Mouse (Mus musculus) midbrain, embryonic 14.5 days (tissue): ENCODE data around the gene Ube2u. TPM values are rescaled to one million over a fixed set of nuclear protein-coding genes. Genes with fewer than 3 reads are reported as not detected.
"Not testable (repeated sequence)": the region's sequence is repeated elsewhere in the genome, so short reads cannot be mapped to it uniquely, and the experiment has no call there.

Source experiments
- ATAC-seq: fragments of 200-750 bp; cut with Nextera tagmentation; 2 replicates; pipeline ENCODE4 v1.8.0; 2017; ENCODE audit warnings: moderate number of reproducible peaks, moderate library complexity; ENCODE audit not compliant: low FRiP score, low TSS enrichment
- DNase-seq: peaks from one replicate; pipeline ENCODE4 v3.0.0-alpha.2; 2015
- H3K27ac ChIP-seq: fragments of 300-500 bp; sonication (generic); replicated peaks from 2 replicates; pipeline ENCODE4 v1.5.1; 2014; ENCODE audit warnings: mild to moderate bottlenecking, low read depth, low read length, moderate library complexity
- H3K27me3 ChIP-seq: fragments of 300-500 bp; sonication (generic); 2 replicates; pipeline ENCODE4 v1.6.1; 2014; ENCODE audit warnings: low read length, control low read depth, mixed read lengths; ENCODE audit not compliant: control insufficient read depth, insufficient read depth
- H3K36me3 ChIP-seq: fragments of 300-500 bp; sonication (generic); 2 replicates; pipeline ENCODE4 v1.6.1; 2014; ENCODE audit warnings: low read length, control low read depth; ENCODE audit not compliant: control insufficient read depth, insufficient read depth
- H3K4me1 ChIP-seq: fragments of 300-500 bp; sonication (generic); 2 replicates; pipeline ENCODE4 v1.6.1; 2014; ENCODE audit warnings: mild to moderate bottlenecking, antibody characterized with exemption, low read length, control low read depth; ENCODE audit not compliant: control insufficient read depth, insufficient read depth
- H3K4me2 ChIP-seq: fragments of 300-500 bp; sonication (generic); 2 replicates; pipeline ENCODE4 v1.6.1; 2014; ENCODE audit warnings: mild to moderate bottlenecking, low read length, moderate library complexity
- H3K4me3 ChIP-seq: fragments of 300-500 bp; sonication (generic); replicated peaks from 2 replicates; pipeline ENCODE4 v1.5.1; 2014; ENCODE audit warnings: low read depth, low read length
- H3K9ac ChIP-seq: fragments of 300-500 bp; sonication (generic); replicated peaks from 2 replicates; pipeline ENCODE4 v1.6.1; 2014; ENCODE audit warnings: mild to moderate bottlenecking, low read length, moderate library complexity
- H3K9me3 ChIP-seq: fragments of 300-500 bp; sonication (generic); 2 replicates; pipeline ENCODE4 v1.6.1; 2016; ENCODE audit warnings: low read length, control low read depth, mixed read lengths; ENCODE audit not compliant: control insufficient read depth
- WGBS: fragments of 180-500 bp; shearing (Covaris S2); extraction: QIAGEN DNeasy Blood & Tissue Kit; methylation state at CpG from one replicate; pipeline ENCODE4 v1.1.7; 2014; 5-methylcytosine and 5-hydroxymethylcytosine counted together
- polyA plus RNA-seq: library from polyadenylated mRNA; unstranded; fragments of >200 nt; fragmentation: Nextera tagmentation; extraction: Ambion mirVana; gene quantifications from 2 replicates; pipeline ENCODE4 v1.2.1, GENCODE M21; 2014

Ube2u gene
- polyA plus RNA-seq, 1 experiment from 2014 or later = 0.36 TPM

DNA sequence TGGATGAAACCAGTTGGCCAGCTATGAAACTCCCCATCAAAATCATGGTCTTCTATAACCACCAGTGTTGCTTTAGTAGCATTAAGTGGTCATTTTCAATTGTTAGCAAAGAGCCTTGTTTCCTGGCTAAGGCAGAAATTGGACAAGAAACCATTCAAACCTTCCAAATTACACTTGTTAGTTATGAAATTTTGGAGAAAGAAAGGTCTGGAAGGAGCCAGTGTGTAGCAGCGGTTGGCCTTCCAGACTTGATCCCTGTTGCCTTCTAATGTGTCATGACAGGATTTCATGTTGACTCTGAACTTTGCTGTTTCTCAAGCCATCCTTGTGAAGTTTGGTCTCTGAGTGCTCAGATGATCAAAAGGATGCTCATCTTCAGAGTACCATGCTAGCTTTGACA is 17.9 kb downstream of the Ube2u start:
- no peak overlapping the region for H3K4me2 ChIP-seq
- H3K27ac ChIP-seq = no peak overlapping the region
- H3K4me3 ChIP-seq = no peak overlapping the region
- H3K4me1 ChIP-seq = no peaks in the 10 kb centered on the region
- WGBS = 96% methylated on average over 1 of the region's 1 CpGs
- ATAC-seq = no peak
- H3K36me3 ChIP-seq = no peaks in the 10 kb centered on the region
- no peaks in the 10 kb centered on the region for H3K27me3 ChIP-seq
- DNase-seq = no peak
- H3K9me3 ChIP-seq = no peaks in the 10 kb centered on the region
- H3K9ac ChIP-seq = no peak overlapping the region

DNA sequence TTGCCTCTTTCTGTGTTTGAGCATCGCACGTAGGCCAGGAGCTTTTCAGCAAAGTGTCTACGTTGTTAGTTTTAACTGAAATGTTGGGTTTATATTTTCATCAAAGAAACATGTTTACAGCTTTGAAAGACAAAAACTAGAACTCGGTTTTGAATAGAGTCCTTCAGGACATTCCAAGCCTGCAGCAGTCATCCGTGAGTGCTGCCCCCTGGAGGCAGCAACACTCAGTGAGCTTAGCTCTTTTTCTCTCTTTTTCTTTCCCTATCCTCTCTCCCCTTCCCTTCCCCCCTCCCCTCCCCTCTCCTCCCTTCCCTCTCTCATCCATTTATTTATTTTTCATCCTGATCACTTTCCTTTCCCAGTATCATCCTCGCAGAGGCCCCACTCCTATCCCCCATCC is 19.5 kb downstream of the Ube2u start:
- Histone ChIP-seq H3K4me2 (no peak overlapping the region), H3K36me3 (no peaks in the 10 kb centered on the region), H3K9me3 (no peaks in the 10 kb centered on the region), H3K9ac (no peak overlapping the region), H3K4me1 (no peaks in the 10 kb centered on the region), H3K27ac (no peak overlapping the region), H3K4me3 (no peak overlapping the region), H3K27me3 (no peaks in the 10 kb centered on the region)
- ATAC-seq (no peak), DNase-seq (peak; percentile 14)
- 61% methylated on average over 6 of the region's 6 CpGs for WGBS

DNA sequence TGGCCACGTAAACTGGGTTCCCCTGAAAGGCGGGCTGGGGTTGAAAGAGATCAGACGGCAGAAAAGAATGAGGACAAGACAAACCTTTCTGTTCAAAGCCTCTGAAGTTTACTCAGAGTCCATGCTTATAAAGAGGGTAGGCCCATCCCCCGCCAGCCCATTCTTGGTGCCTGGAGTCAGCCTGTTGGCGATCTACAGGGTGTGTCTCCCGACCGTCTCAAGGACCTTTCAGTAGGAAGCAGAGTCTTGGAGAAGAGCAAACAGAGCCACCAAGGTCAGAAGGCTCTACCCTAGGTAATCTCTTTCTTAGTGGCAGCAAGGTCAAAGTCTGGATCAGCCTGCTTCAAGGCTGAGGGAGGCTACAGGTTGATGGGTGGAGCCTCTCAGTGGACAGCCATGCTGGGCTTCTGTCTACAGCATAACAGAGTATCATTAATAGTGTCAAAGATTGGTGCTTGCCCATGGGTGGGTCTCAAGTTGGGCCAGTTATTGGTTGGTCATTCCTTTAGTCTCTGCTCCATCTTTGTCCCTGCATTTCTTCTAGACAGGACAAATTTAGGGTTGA is 20.5 kb downstream of the Ube2u start:
- not testable (repeated sequence) for H3K4me2 ChIP-seq, H3K27ac ChIP-seq, H3K9me3 ChIP-seq, H3K4me1 ChIP-seq, ATAC-seq, H3K36me3 ChIP-seq, H3K27me3 ChIP-seq, DNase-seq, H3K9ac ChIP-seq, H3K4me3 ChIP-seq
- 87% methylated on average over 7 of the region's 7 CpGs for WGBS

DNA sequence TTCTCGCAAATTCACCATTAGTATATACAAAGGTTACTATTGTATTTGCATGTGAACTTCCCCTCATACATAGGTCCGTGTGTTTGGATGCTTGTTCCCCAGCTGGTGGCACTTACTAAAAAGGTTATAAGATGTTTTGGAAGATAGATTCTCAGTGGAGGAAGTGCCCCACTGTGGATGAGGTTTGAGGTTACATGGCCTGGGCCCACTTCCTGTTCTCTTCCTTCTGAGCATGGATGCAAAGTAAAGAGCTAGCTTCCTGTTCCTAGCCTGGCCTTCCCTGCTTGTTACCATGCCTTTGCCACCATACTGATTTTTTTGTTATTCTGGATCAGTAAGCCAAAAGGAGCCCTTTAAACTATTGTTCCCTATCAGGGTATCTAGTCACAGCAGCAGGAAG is 24.7 kb downstream of the Ube2u start:
- 85% methylated on average over 2 of the region's 2 CpGs for WGBS
- Histone ChIP-seq H3K27me3 (no peaks in the 10 kb centered on the region), H3K9me3 (no peaks in the 10 kb centered on the region), H3K4me3 (no peak overlapping the region), H3K36me3 (no peaks in the 10 kb centered on the region), H3K4me2 (no peak overlapping the region), H3K4me1 (no peaks in the 10 kb centered on the region), H3K27ac (no peak overlapping the region), H3K9ac (no peak overlapping the region)
- DNase-seq = no peak
- no peak for ATAC-seq

DNA sequence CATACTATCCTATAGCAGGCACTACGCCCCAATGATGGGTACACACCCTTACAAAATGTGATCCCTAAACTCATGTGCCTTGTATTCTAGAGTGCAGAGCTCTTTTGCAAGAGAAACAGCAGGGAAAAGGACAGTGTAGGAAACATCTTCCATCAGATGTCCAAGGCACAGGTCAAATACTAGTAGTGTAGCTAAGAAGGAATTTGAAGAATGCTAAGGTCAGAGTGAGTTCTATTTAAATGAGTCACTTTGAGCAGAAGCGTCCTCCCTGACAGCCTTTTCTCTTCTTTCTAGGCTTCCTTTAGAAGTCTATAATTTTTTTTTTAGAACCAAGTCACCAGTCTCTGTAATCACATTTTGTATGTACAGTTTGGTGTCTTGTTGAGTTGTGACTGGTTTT is 39.0 kb downstream of the Ube2u start:
- Histone ChIP-seq H3K36me3 (no peaks in the 10 kb centered on the region), H3K4me3 (no peak overlapping the region), H3K4me2 (no peak overlapping the region), H3K27ac (no peak overlapping the region), H3K9ac (no peak overlapping the region), H3K27me3 (no peaks in the 10 kb centered on the region), H3K4me1 (peaks cover 2% of the 10 kb centered on the region; the same call in 1 of the 2 replicates), H3K9me3 (no peaks in the 10 kb centered on the region)
- 88% methylated on average over 2 of the region's 2 CpGs for WGBS
- ATAC-seq (no peak), DNase-seq (no peak)

DNA sequence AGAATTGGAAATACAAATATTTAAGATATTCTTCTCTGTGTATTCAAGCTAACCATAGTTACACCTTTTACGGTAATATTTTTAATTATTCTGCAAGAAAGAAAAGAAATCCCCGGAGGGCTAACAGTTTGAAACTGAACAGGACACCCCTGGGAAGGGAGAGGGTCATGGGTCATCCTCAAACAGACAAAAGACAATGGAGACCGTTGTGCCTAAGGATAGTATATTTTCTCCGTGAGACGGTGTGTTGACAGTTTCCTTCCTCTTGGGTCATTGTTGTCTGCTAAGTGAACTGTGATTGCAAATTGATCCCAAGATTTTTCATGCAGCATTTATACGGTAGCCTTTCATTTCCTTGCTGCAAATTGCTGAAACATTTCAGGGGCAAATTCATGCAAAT is 43.9 kb downstream of the Ube2u start:
- Histone ChIP-seq H3K9me3 (no peaks in the 10 kb centered on the region), H3K36me3 (no peaks in the 10 kb centered on the region), H3K27me3 (peaks cover 18% of the 10 kb centered on the region; the same call in 1 of the 2 replicates), H3K9ac (no peak overlapping the region), H3K27ac (no peak overlapping the region), H3K4me1 (peaks cover 6% of the 10 kb centered on the region; the same call in 1 of the 2 replicates), H3K4me3 (no peak overlapping the region), H3K4me2 (no peak overlapping the region)
- ATAC-seq = no peak
- WGBS = 14% methylated on average over 6 of the region's 6 CpGs
- no peak for DNase-seq

DNA sequence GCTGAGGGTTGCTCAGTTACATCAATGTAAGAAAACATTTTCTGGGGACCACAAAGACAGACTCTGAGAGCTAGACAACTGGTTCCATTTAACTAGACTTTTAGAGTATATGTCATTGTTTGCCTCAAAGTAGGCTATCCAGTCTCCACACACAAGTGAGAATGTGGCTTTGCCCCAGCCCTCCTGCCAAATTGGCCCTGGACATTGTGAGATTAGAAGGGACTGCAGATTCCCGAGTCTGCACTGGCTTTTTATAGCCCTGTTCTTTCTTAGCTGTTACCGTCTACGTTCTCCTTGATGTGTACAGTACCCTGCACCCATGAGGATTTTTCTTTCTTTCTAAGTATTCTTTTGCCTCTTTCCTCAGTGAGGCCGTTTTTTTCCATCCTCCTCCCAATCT is 46.1 kb downstream of the Ube2u start:
- Histone ChIP-seq H3K4me1 (peaks cover 8% of the 10 kb centered on the region; the same call in 1 of the 2 replicates), H3K27ac (no peak overlapping the region), H3K4me3 (no peak overlapping the region), H3K9me3 (no peaks in the 10 kb centered on the region), H3K9ac (no peak overlapping the region), H3K27me3 (peaks cover 29% of the 10 kb centered on the region; the same call in 1 of the 2 replicates), H3K4me2 (no peak overlapping the region), H3K36me3 (no peaks in the 10 kb centered on the region)
- no peak for ATAC-seq
- DNase-seq = no peak
- 37% methylated on average over 4 of the region's 4 CpGs for WGBS

DNA sequence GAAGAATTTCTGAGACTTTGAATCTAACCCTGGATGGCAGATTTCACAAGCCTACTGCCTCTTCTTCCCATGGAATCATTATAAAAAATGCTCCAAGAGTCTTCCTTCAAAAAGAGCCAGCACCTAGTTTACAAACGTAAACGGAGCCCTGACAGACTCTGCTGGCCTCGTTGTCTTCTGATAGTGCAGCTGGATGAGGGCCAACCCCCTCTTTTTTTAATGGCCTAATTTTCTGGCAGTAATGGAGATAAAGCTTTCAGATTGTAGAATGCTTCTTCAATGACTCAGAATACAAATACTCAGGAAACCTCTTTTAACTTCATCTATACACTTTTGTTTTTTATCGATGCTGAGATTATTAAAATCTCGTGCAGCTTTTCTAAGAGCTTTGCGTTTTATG is 47.6 kb downstream of the Ube2u start:
- H3K9ac ChIP-seq = no peak overlapping the region
- H3K4me2 ChIP-seq = no peak overlapping the region
- H3K27ac ChIP-seq = no peak overlapping the region
- H3K4me1 ChIP-seq = peaks cover 8% of the 10 kb centered on the region; the same call in 1 of the 2 replicates
- DNase-seq (peak; percentile 18), ATAC-seq (no peak)
- peaks cover 29% of the 10 kb centered on the region; the same call in 1 of the 2 replicates for H3K27me3 ChIP-seq
- H3K9me3 ChIP-seq = no peaks in the 10 kb centered on the region
- H3K4me3 ChIP-seq = no peak overlapping the region
- no peaks in the 10 kb centered on the region for H3K36me3 ChIP-seq
- 51% methylated on average over 6 of the region's 6 CpGs for WGBS

DNA sequence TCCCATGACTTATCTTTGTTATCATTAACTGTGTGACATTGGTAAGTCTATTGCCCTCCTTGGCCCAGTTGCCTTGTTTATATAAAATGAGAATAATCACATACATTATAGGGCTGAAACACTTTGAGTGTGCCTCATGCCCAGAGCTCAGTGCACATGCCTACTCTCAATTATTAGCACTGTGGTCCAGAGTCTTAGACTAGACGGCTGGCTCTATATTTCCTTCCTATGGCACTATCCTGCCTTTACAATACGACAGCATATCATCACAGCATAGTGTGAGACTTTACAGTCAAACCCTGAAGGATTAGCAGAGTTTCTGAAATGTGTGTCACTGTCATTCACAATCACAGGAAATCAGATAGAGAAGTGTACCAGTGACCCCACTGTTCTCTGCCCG is 48.4 kb downstream of the Ube2u start:
- no peak overlapping the region for H3K27ac ChIP-seq

More for the DNA sequence above, 48.4 kb downstream of the Ube2u start:
- H3K4me2 ChIP-seq = peak overlapping the region; percentile 46
- H3K36me3 ChIP-seq = no peaks in the 10 kb centered on the region
- DNase-seq (no peak), ATAC-seq (no peak)
- WGBS = 23% methylated on average over 3 of the region's 3 CpGs
- peaks cover 29% of the 10 kb centered on the region; the same call in 1 of the 2 replicates for H3K27me3 ChIP-seq
- H3K4me3 ChIP-seq = 0 out of 2 replicates have a peak overlapping the region, but pooled peaks have one; percentile 15
- peaks cover 8% of the 10 kb centered on the region; the same call in 1 of the 2 replicates for H3K4me1 ChIP-seq
- no peak overlapping the region; the same call in 1 of the 2 replicates for H3K9ac ChIP-seq
- no peaks in the 10 kb centered on the region for H3K9me3 ChIP-seq
